Mouse (Mus musculus): ENCODE results near the gene Dars. TPM values are rescaled to one million over a fixed set of nuclear protein-coding genes. Genes with fewer than 3 reads are reported as not detected.

Dars gene
- polyA plus RNA-seq, 1 experiment: 47.0 TPM

GRCm38 (mm10) chr1:128357452-128357851 is 59.7 kb downstream of the Dars start:
- Histone ChIP-seq H3K4me1 (ENCODE audit: control insufficient read depth, insufficient read depth, low read length) (no peaks in the 10 kb centered on the region; the same call in 1 of the 2 replicates), H3K27ac (ENCODE audit: control insufficient read depth, insufficient read depth, low read depth, low read length, poor library complexity) (no peak overlapping the region), H3K4me3 (replicated peaks; ENCODE audit: control insufficient read depth, low read depth, low read length) (peak overlapping the region; percentile 96)
- TF ChIP-seq CTCF (IDR thresholded peaks at IDR 0.05; ENCODE audit: control insufficient read depth, insufficient read depth, low read length) (no peak), POLR2A (IDR thresholded peaks at IDR 0.05; ENCODE audit: borderline replicate concordance, control insufficient read depth, low read depth, low read length) (no peak)
- WGBS: 6% methylated on average over 3 of the region's 3 CpGs

DNA sequence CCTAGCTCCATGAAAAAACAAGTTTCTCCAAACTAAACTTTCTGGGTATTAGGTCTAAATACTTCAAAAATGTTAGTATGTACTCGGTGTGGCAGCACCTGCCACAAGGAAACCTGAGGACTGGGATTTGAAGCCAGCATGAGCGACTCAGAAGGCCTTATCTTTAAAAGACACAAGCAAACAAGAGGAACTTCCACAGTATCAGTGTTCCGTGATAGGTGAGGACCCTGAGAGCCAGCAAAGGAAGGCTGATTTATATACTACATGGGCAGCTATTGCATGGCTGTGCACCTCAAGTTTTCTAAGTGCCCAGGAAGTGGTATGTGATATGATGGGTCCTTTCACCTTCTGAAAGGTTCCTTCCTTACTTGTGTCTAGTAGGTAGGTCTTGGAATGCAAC is 64.1 kb downstream of the Dars start:
- Histone ChIP-seq H3K27ac (ENCODE audit: control insufficient read depth, insufficient read depth, low read depth, low read length, poor library complexity) (no peak overlapping the region), H3K4me1 (ENCODE audit: control insufficient read depth, insufficient read depth, low read length) (no peaks in the 10 kb centered on the region; the same call in 1 of the 2 replicates), H3K4me3 (replicated peaks; ENCODE audit: control insufficient read depth, low read depth, low read length) (no peak overlapping the region)
- 50% methylated on average over 3 of the region's 3 CpGs for WGBS
- TF ChIP-seq CTCF (IDR thresholded peaks at IDR 0.05; ENCODE audit: control insufficient read depth, insufficient read depth, low read length) (no peak), POLR2A (IDR thresholded peaks at IDR 0.05; ENCODE audit: borderline replicate concordance, control insufficient read depth, low read depth, low read length) (no peak)

DNA sequence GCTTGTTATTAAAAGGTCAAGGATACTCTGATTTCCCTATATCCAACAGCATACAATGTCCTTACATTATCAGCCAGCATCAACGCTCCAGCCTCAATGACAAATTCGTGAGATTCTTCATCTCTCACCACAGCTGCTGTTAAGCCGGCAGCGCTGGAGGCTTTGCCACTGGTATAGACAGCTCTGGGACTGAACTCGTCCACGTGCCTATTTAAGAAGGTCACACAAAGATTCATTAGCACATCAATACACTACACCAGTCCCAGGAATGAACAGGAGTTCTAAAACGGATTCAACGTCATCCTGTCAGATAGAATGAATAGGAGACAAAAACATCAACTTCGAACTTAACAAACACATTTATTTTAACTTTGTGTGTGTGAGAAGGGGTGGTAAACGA is 72.9 kb downstream of the Dars start:
- TF ChIP-seq POLR2A (IDR thresholded peaks at IDR 0.05; ENCODE audit: borderline replicate concordance, control insufficient read depth, low read depth, low read length): no peak
- TF ChIP-seq CTCF (IDR thresholded peaks at IDR 0.05; ENCODE audit: control insufficient read depth, insufficient read depth, low read length): no peak
- WGBS: 91% methylated on average over 10 of the region's 10 CpGs
- no peaks in the 10 kb centered on the region for H3K4me1 ChIP-seq (ENCODE audit: control insufficient read depth, insufficient read depth, low read length)

DNA sequence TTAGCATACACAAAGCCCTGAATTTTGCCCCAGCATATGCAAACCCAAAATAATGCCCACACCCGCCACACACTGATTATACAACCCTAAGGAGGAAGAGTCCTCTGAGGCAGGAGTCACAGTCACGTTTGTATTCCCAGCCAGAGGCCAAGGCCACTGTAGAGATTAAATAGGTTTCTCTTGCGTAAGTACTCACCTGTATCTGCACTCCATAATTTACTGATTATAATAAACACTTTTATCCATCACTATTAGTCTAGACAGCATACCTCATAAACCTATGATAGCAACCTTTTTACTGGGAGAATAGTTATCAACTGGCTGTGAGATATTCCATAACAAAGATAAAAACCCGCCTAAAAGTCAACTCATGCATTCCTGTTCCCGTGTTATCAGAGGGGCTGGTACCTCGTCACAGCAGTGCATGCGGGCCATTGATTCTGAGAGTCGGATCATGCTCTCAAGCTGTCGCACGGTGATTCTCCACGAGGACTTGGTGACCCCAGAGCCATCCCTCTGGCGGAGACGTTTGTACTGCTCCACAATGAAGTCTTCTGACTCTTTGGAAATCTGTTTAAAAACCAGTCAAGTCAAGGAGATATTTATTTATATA is 79.4 kb downstream of the Dars start:
- Histone ChIP-seq H3K4me3 (replicated peaks; ENCODE audit: control insufficient read depth, low read depth, low read length) (no peak overlapping the region), H3K4me1 (ENCODE audit: control insufficient read depth, insufficient read depth, low read length) (no peaks in the 10 kb centered on the region), H3K27ac (ENCODE audit: control insufficient read depth, insufficient read depth, low read depth, low read length, poor library complexity) (no peak overlapping the region)
- 88% methylated on average over 13 of the region's 13 CpGs for WGBS
- no peak for TF ChIP-seq POLR2A (IDR thresholded peaks at IDR 0.05; ENCODE audit: borderline replicate concordance, control insufficient read depth, low read depth, low read length)
- TF ChIP-seq CTCF (IDR thresholded peaks at IDR 0.05; ENCODE audit: control insufficient read depth, insufficient read depth, low read length): no peak

More for the DNA sequence above, 72.9 kb downstream of the Dars start:
- H3K27ac ChIP-seq (ENCODE audit: control insufficient read depth, insufficient read depth, low read depth, low read length, poor library complexity): no peak overlapping the region
- no peak overlapping the region for H3K4me3 ChIP-seq (replicated peaks; ENCODE audit: control insufficient read depth, low read depth, low read length)

GRCm38 (mm10) chr1:128330313-128330712 is 86.9 kb downstream of the Dars start:
- WGBS: 89% methylated on average over 1 of the region's 1 CpGs
- Histone ChIP-seq H3K4me3 (replicated peaks; ENCODE audit: control insufficient read depth, low read depth, low read length) (no peak overlapping the region), H3K27ac (ENCODE audit: control insufficient read depth, insufficient read depth, low read depth, low read length, poor library complexity) (no peak overlapping the region), H3K4me1 (ENCODE audit: control insufficient read depth, insufficient read depth, low read length) (no peaks in the 10 kb centered on the region)
- TF ChIP-seq CTCF (IDR thresholded peaks at IDR 0.05; ENCODE audit: control insufficient read depth, insufficient read depth, low read length) (no peak), POLR2A (IDR thresholded peaks at IDR 0.05; ENCODE audit: borderline replicate concordance, control insufficient read depth, low read depth, low read length) (no peak)

GRCm38 (mm10) chr1:128328218-128328617 is 89.0 kb downstream of the Dars start, which contains the start of gene Lct:
Gene Lct, minus strand, starts transcription at chr1:128328318.
- H3K4me3 ChIP-seq (replicated peaks; ENCODE audit: control insufficient read depth, low read depth, low read length): no peak within 1 kb of the TSS
- 85% methylated on average over 3 of the region's 3 CpGs for whole genome bisulfite sequencing
- H3K4me1 ChIP-seq (ENCODE audit: control insufficient read depth, insufficient read depth, low read length): peaks cover 3% of the 10 kb centered on the region
- no peak for TF ChIP-seq CTCF (IDR thresholded peaks at IDR 0.05; ENCODE audit: control insufficient read depth, insufficient read depth, low read length)
- no peak for TF ChIP-seq POLR2A (IDR thresholded peaks at IDR 0.05; ENCODE audit: borderline replicate concordance, control insufficient read depth, low read depth, low read length)
- H3K27ac ChIP-seq (ENCODE audit: control insufficient read depth, insufficient read depth, low read depth, low read length, poor library complexity): no peak within 1 kb of the TSS

GRCm38 (mm10) chr1:128327165-128327564 is 90.0 kb downstream of the Dars start:
- Histone ChIP-seq H3K4me1 (ENCODE audit: control insufficient read depth, insufficient read depth, low read length) (peaks cover 4% of the 10 kb centered on the region), H3K4me3 (replicated peaks; ENCODE audit: control insufficient read depth, low read depth, low read length) (no peak overlapping the region), H3K27ac (ENCODE audit: control insufficient read depth, insufficient read depth, low read depth, low read length, poor library complexity) (no peak overlapping the region)
- TF ChIP-seq POLR2A (IDR thresholded peaks at IDR 0.05; ENCODE audit: borderline replicate concordance, control insufficient read depth, low read depth, low read length) (no peak), CTCF (IDR thresholded peaks at IDR 0.05; ENCODE audit: control insufficient read depth, insufficient read depth, low read length) (no peak)
- WGBS: 60% methylated on average over 1 of the region's 1 CpGs

- 89% methylated on average over 2 of the region's 2 CpGs for WGBS
- TF ChIP-seq POLR2A (IDR thresholded peaks at IDR 0.05; ENCODE audit: borderline replicate concordance, control insufficient read depth, low read depth, low read length) (no peak), CTCF (IDR thresholded peaks at IDR 0.05; ENCODE audit: control insufficient read depth, insufficient read depth, low read length) (no peak)
- H3K27ac ChIP-seq (ENCODE audit: control insufficient read depth, insufficient read depth, low read depth, low read length, poor library complexity): no peak overlapping the region
- no peak overlapping the region for H3K4me3 ChIP-seq (replicated peaks; ENCODE audit: control insufficient read depth, low read depth, low read length)
- peaks cover 4% of the 10 kb centered on the region for H3K4me1 ChIP-seq (ENCODE audit: control insufficient read depth, insufficient read depth, low read length)
Observed at GRCm38 (mm10) chr1:128324776-128325175, 92.4 kb downstream of the Dars start.
